Comparison of ENCODE assay signal across 9 mouse cellular contexts in the genomic region with DNA sequence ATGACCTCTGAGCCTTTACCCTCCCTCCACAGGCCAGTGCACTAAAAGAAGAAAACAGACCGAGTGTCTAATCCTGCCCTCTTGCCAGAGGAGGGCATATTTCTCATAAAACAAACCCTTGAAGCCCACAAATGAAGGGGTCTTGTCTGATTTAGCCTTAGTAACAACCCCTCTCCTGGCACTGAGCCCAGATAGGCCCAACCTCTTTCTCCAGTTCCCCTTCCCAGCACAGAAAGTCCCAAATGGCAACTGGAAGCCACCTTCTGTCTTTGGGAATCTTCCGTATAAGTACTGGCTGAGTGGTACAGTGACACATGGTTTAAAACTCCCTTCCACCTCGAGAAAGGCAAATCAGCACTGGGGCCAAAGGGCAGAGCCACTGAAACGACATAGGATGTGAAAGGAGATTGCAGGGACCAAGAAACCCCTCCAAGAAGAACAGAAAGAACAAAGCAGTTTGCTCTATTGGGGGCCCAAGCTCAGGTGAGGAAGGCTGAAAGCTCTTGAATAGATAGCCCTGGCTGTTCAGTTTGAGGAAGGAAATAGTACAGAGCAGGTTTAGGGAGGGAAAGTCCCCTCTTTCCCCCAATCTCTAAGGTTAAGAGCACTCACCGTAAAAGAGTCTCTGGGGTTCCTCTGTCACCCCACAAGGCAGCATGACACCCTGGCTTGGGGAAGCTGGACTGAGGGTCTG. TPM values are rescaled to one million over a fixed set of nuclear protein-coding genes. Genes with fewer than 3 reads are reported as not detected.
DNase-seq lines count a peak whose midpoint lies in the region; ATAC-seq lines count a peak whose summit lies in the region.
"Had no signal": no experiment of that assay in that cellular context is flagged by ENCODE, and none has a peak within 500 bp of the region (broad histone marks: within the 10 kb centered on the region; RNA-seq: fewer than 3 reads in every experiment).

No protein-coding gene starts in this region.

- ATAC-seq in CD4-positive, CD25-positive, alpha-beta regulatory T cell, adult 4 months = peak; percentile 67
- no peak for ATAC-seq in hindbrain, embryonic 11.5 days (ENCODE audit: low FRiP score)
- ATAC-seq in midbrain, embryonic 12.5 days (ENCODE audit: low FRiP score, low read depth) = no peak

- peak overlapping the region; percentile 17; the same call in 1 of the 2 replicates for H3K9ac ChIP-seq in hindbrain, embryonic 11.5 days (ENCODE audit: low read depth, low read length)
- peak overlapping the region; percentile 16 for H3K9ac ChIP-seq in midbrain, embryonic 12.5 days (replicated peaks)

- H3K4me1 ChIP-seq in heart, embryonic 10.5 days = peaks cover 80% of the 10 kb centered on the region
- peaks cover 28% of the 10 kb centered on the region; the same call in 1 of the 2 replicates for H3K4me1 ChIP-seq in hindbrain, embryonic 11.5 days (replicated peaks; ENCODE audit: control insufficient read depth, insufficient read depth, low read length)
- H3K4me1 ChIP-seq in midbrain, embryonic 12.5 days = peaks cover 62% of the 10 kb centered on the region

- H3K27me3 ChIP-seq in heart, embryonic 10.5 days (ENCODE audit: insufficient read depth, poor library complexity, severe bottlenecking) = no peaks in the 10 kb centered on the region
- no peaks in the 10 kb centered on the region for H3K27me3 ChIP-seq in hindbrain, embryonic 11.5 days (ENCODE audit: control insufficient read depth, insufficient read depth, low read length)
- H3K27me3 ChIP-seq in midbrain, embryonic 12.5 days = peaks cover 45% of the 10 kb centered on the region

- intact Hi-C loops in left cerebral cortex, postnatal 36 days (cut with DNase I) = loop anchor here (5.0 kb wide), 2 partner anchors 34 to 61 kb away; no protein-coding TSS in a partner anchor

- no peak overlapping the region for H3K4me2 ChIP-seq in hindbrain, embryonic 11.5 days (replicated peaks; ENCODE audit: low read depth, low read length)
- H3K4me2 ChIP-seq in midbrain, embryonic 12.5 days (replicated peaks) = 0 out of 2 replicates have a peak overlapping the region, but pooled peaks have one; percentile 3

- H3K36me3 ChIP-seq in heart, embryonic 10.5 days = no peaks in the 10 kb centered on the region
- H3K36me3 ChIP-seq in hindbrain, embryonic 11.5 days (ENCODE audit: control insufficient read depth, insufficient read depth, low read length) = no peaks in the 10 kb centered on the region
- no peaks in the 10 kb centered on the region for H3K36me3 ChIP-seq in midbrain, embryonic 12.5 days
- H3K36me3 ChIP-seq: G1E had no signal

- H3K9me3 ChIP-seq in heart, embryonic 10.5 days = no peaks in the 10 kb centered on the region
- no peaks in the 10 kb centered on the region for H3K9me3 ChIP-seq in hindbrain, embryonic 11.5 days (ENCODE audit: control insufficient read depth, low read length)
- no peaks in the 10 kb centered on the region for H3K9me3 ChIP-seq in midbrain, embryonic 12.5 days
- H3K9me3 ChIP-seq: G1E had no signal

- WGBS in heart, embryonic 10.5 days = 35% methylated on average over 5 of the region's 5 CpGs
- WGBS in hindbrain, embryonic 11.5 days = 27% methylated on average over 5 of the region's 5 CpGs
- WGBS in midbrain, embryonic 12.5 days = 23% methylated on average over 5 of the region's 5 CpGs

- DNase-seq in heart, embryonic 10.5 days (ENCODE audit: low spot score) = no peak
- no peak for DNase-seq in heart, adult 8-10 months (ENCODE audit: low spot score)
- DNase-seq in hindbrain, embryonic 11.5 days (ENCODE audit: low spot score) = no peak
- DNase-seq in frontal cortex, postnatal 36 days (ENCODE audit: low spot score in 2 of 2) = no peak
- DNase-seq in left cerebral cortex, postnatal 36 days (ENCODE audit: low spot score in 2 of 2) = no peak
- no peak for DNase-seq in right cerebral cortex, postnatal 10 days (ENCODE audit: low spot score in 2 of 2)

- H3K27ac ChIP-seq in heart, embryonic 10.5 days = peak overlapping the region; percentile 92
- H3K27ac ChIP-seq in hindbrain, embryonic 11.5 days (ENCODE audit: low read depth, low read length) = no peak overlapping the region; the same call in 1 of the 2 replicates
- peak overlapping the region; percentile 46; the same call in 1 of the 2 replicates for H3K27ac ChIP-seq in midbrain, embryonic 12.5 days (replicated peaks)

- peak overlapping the region; percentile 56; the same call in 1 of the 2 replicates for H3K4me3 ChIP-seq in heart, embryonic 10.5 days
- H3K4me3 ChIP-seq in hindbrain, embryonic 11.5 days (ENCODE audit: low read depth, low read length) = no peak overlapping the region
- no peak overlapping the region for H3K4me3 ChIP-seq in midbrain, embryonic 12.5 days

RNA-seq across cellular contexts. Expression of a gene that starts 3.2 kb away (rescaled TPM):
- polyA plus RNA-seq in heart, embryonic 10.5 days (2016; fragmentation: Nextera tagmentation; extraction: Ambion mirVana) = 2.5 and 3.7 TPM in 2 replicates
- total RNA-seq in heart, adult 8-10 months (2022) = 1 to 10 TPM; 2.8 to 9.8 (median 7.7) TPM
- 1 to 10 TPM; 1.3 to 4.2 TPM for polyA plus RNA-seq in CD4-positive, CD25-positive, alpha-beta regulatory T cell, adult 4 months (2017; shearing (Covaris generic))
- 2.5 and 4.9 TPM in 2 replicates for polyA plus RNA-seq in hindbrain, embryonic 11.5 days (2014; fragmentation: Nextera tagmentation; extraction: Ambion mirVana)
- polyA plus RNA-seq in midbrain, embryonic 12.5 days (2016; fragmentation: Nextera tagmentation; extraction: Ambion mirVana) = 2.1 and 4.1 TPM in 2 replicates
- 1 to 10 TPM; 4.8 to 5.8 TPM for total RNA-seq in left cerebral cortex, postnatal 36 days (2021)
- polyA plus RNA-seq: G1E had no signal

RNA-seq across cellular contexts. Expression of a gene that starts 51.8 kb away (rescaled TPM):
- 101 and 104 TPM in 2 replicates for polyA plus RNA-seq in heart, embryonic 10.5 days (2016; fragmentation: Nextera tagmentation; extraction: Ambion mirVana)
- total RNA-seq in heart, adult 8-10 months (2022) = under 1 TPM; 0.56 to 0.94 (median 0.60) TPM
- 10 to 100 TPM in 1 of 2 experiments, 1 to 10 TPM in 1; 3.0 to 11.1 TPM for polyA plus RNA-seq in CD4-positive, CD25-positive, alpha-beta regulatory T cell, adult 4 months (2017; shearing (Covaris generic))
- 80.6 and 100.0 TPM in 2 replicates for polyA plus RNA-seq in hindbrain, embryonic 11.5 days (2014; fragmentation: Nextera tagmentation; extraction: Ambion mirVana)
- 92.1 and 94.5 TPM in 2 replicates for polyA plus RNA-seq in midbrain, embryonic 12.5 days (2016; fragmentation: Nextera tagmentation; extraction: Ambion mirVana)
- total RNA-seq in left cerebral cortex, postnatal 36 days (2021) = 1 to 10 TPM in 1 of 2 experiments, under 1 TPM in 1; 0.42 to 2.3 TPM
